Mouse (Mus musculus) urinary bladder, postnatal 4 days (tissue): ENCODE measurements around the gene Adam6a.
"Not testable (repeated sequence)": the region's sequence is repeated elsewhere in the genome, so short reads cannot be mapped to it uniquely, and the experiment has no call there.

Source experiments
- DNase-seq, 2 experiments: peaks; one replicate each; pipeline ENCODE4 v3.0.0; 2021 to 2022; ENCODE audit warnings: low spot score in 2 of 2

The Adam6a gene

DNA sequence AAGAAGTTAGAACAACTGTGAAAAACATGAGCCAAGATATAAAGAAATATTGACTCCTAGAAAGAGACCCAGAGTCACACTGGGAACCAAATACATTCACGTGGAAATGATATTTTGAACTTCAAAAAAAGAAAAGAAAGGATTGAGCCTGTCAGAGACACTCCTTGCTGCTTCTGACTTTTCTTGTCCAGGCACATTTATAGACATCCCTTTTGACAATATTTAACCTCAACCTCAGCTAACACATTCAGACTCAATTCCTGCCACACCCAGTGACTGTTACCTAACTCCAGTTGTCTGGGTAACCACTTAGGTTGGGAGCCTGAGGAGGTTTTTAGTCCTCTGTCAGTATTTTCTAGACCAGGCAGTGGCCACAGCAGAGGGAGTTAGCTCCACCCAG lies at the start of gene Adam6a:
TSS of gene Adam6a (plus strand) at position 301 of the 400 bp plus-strand sequence.
- not testable (repeated sequence) for DNase-seq

DNA sequence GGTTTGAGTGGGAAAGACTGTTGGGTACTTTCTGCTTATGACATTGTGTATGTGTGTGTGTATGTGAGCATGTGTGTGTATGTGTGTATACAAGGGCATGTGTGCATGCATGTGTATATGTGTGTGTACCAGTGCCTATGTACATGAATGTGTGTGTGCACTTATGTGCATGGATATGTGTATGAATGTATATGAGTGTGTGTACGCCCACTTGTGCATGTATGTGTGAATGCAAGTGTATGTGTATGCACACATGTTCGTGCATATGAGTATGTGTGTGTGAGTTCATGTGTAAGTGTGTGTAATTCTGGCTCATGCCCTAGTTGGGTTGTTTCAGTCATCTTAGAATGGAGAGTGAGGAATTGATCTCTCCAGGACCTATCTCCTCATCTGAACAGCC lies 17.8 kb upstream of the Adam6a start:
- no peak for DNase-seq

DNA sequence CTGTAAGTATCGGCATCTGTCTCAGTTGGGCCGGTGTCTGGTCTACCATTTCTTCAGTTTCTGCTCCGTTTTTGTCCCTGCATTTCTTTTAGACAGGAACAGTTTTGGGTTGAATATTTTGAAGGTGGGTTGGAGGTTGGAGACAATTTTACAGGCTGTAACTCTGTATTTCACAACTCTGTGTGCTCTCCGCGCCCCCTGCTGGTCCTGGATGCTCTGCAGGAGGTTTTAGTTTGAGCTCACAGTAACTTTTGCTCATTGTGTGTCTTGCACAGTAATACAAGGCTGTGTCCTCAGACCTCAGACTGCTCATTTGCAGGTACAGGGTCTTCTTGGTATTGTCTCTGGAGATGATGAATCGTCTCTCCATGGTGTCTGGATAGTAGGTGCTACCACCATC lies 34.5 kb downstream of the Adam6a start:
- DNase-seq, result no peak

DNA sequence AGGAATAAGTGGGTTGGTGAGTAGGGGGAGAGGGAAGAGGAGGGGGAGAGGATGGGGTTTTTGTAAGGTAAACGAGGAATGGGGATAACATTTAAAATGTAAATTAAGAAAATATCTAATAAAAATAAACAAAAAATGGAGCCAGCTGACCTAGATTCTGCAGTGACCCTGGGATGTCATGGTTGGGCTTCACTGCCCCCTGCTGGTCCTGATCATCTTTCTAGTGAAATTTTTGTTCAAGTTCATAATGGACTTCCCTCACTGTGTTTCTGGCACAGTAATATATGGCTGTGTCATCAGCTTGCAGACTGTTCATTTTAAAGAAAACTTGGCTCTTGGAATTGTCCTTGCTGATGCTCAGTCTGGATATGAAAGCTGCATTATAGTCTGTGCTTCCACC lies 44.3 kb downstream of the Adam6a start:
- no peak for DNase-seq
